Mouse (Mus musculus): ENCODE results near the gene Fam240a.

Gene Fam240a

GRCm38 (mm10) chr9:110891077-110891828 is 25.4 kb downstream of the Fam240a start:
- no peak for DNase-seq

- DNase-seq = no peak
Measured at GRCm38 (mm10) chr9:110890026-110890783, 26.5 kb downstream of the Fam240a start.

GRCm38 (mm10) chr9:110888935-110889334 is 27.7 kb downstream of the Fam240a start:
- DNase-seq = no peak

GRCm38 (mm10) chr9:110887388-110888303 is 29.0 kb downstream of the Fam240a start:
- no peak for DNase-seq

- DNase-seq = no peak
Measured at GRCm38 (mm10) chr9:110881953-110882352, 34.7 kb downstream of the Fam240a start.

- DNase-seq = no peak
Measured at GRCm38 (mm10) chr9:110880772-110881171, 35.9 kb downstream of the Fam240a start.

GRCm38 (mm10) chr9:110879998-110880561 is 36.6 kb downstream of the Fam240a start, which contains the start of gene Tmie:
TSS of gene Tmie (minus strand) at chr9:110880113.
- DNase-seq = no peak

GRCm38 (mm10) chr9:110879191-110879920 is 37.3 kb downstream of the Fam240a start, which contains the start of gene Als2cl:
TSS of gene Als2cl (plus strand) at chr9:110879870.
- no peak for DNase-seq

GRCm38 (mm10) chr9:110877888-110878287 is 38.8 kb downstream of the Fam240a start:
- DNase-seq = no peak

- DNase-seq = no peak
Measured at GRCm38 (mm10) chr9:110877353-110877752, 39.3 kb downstream of the Fam240a start.

- no peak for DNase-seq
Measured at GRCm38 (mm10) chr9:110875288-110875695, 41.4 kb downstream of the Fam240a start.

- no peak for DNase-seq
Measured at GRCm38 (mm10) chr9:110874660-110875191, 41.9 kb downstream of the Fam240a start.

- DNase-seq = no peak
Measured at GRCm38 (mm10) chr9:110873681-110874659, 42.7 kb downstream of the Fam240a start.

- peak; percentile 58 to 66 for DNase-seq
Measured at GRCm38 (mm10) chr9:110871030-110871429, 45.6 kb downstream of the Fam240a start.

All from cerebellum, postnatal 36 days (tissue).